Mouse (Mus musculus): ENCODE data around the gene Gsto2.

DNA sequence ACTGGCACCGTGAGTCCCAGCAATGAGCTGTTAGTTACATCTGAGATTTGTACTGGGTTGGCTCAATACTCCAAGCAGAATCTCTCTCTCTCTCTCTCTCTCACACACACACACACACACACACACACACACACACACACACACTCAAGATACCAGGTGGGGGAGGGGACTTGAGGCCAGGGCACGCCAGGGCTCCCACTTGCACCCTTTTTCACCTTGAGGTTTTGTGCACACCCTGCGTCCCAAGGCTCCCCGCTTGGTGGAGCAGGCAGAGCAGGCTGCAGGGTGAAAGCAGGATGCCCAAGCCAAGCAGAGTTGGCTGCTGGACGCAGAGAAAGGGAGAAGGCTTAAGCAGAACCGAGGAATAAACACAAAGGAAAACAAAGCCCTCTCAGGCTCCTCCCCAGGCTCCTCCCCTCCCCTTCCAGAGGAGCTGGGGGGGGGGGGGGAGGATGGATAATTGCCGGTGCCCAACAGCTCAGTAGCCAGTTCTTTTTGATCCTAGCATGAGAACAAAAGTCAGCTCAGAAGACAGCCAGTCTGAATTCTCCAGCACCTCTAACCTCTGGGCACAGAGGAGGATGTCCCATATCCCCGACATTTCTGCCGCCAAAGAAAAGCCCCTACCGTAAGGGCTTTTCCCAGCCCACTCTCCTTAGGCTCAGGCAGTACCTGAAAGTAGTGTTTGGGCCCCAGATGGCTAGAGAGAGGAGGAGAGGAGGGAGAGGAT, 44.2 kb downstream of the Gsto2 start:
- no peak for TF ChIP-seq CTCF (IDR thresholded peaks at IDR 0.05; ENCODE audit: insufficient read depth, low read depth, low read length)
- TF ChIP-seq POLR2A (IDR thresholded peaks at IDR 0.05; ENCODE audit: insufficient read depth, low read depth, low read length) = peak; percentile 27; the same call in 1 of the 2 replicates

All from olfactory bulb, adult 2 months (tissue).